Mouse (Mus musculus) cerebellum, adult (tissue): ENCODE results near the gene Vps52.

ENCODE experiments used
- ATAC-seq: cut with Nextera tagmentation; 2 replicates; pipeline ENCODE4 v1.9.2; 2017; ENCODE audit warnings: mild to moderate bottlenecking, moderate library complexity, mixed read lengths; ENCODE audit not compliant: insufficient number of reproducible peaks, low FRiP score, low TSS enrichment

The Vps52 gene

GRCm38 (mm10) chr17:33919351-33920281 lies 36.0 kb upstream of the Vps52 start:
- no peak for ATAC-seq

GRCm38 (mm10) chr17:33920282-33921097 lies 35.1 kb upstream of the Vps52 start:
- ATAC-seq = 0 out of 2 replicates have a peak, but pooled peaks have one; percentile 19

GRCm38 (mm10) chr17:33921361-33921760 lies 34.3 kb upstream of the Vps52 start:
- ATAC-seq = no peak

GRCm38 (mm10) chr17:33924577-33925283 lies 30.9 kb upstream of the Vps52 start:
- no peak for ATAC-seq

GRCm38 (mm10) chr17:33925406-33926116 lies 30.1 kb upstream of the Vps52 start:
- ATAC-seq = no peak

GRCm38 (mm10) chr17:33926207-33926932 lies 29.2 kb upstream of the Vps52 start:
- no peak for ATAC-seq

GRCm38 (mm10) chr17:33928251-33928947 lies 27.2 kb upstream of the Vps52 start:
- no peak for ATAC-seq

GRCm38 (mm10) chr17:33929371-33930279 lies 26.0 kb upstream of the Vps52 start, which contains the start of gene Rgl2:
TSS of gene Rgl2 (plus strand) at chr17:33929543.
- peak; percentile 59 for ATAC-seq

- ATAC-seq = peak; percentile 10; the same call in 1 of the 2 replicates
Observed at GRCm38 (mm10) chr17:33930280-33931158, 25.1 kb upstream of the Vps52 start.

- no peak for ATAC-seq
Observed at GRCm38 (mm10) chr17:33931159-33931866, 24.3 kb upstream of the Vps52 start.

GRCm38 (mm10) chr17:33931947-33932346 lies 23.7 kb upstream of the Vps52 start:
- ATAC-seq = no peak

- no peak for ATAC-seq
Observed at GRCm38 (mm10) chr17:33932448-33932847, 23.2 kb upstream of the Vps52 start.

GRCm38 (mm10) chr17:33932970-33933369 lies 22.6 kb upstream of the Vps52 start:
- ATAC-seq = no peak

GRCm38 (mm10) chr17:33935422-33936055 lies 20.1 kb upstream of the Vps52 start:
- ATAC-seq = no peak

GRCm38 (mm10) chr17:33936993-33937392 lies 18.6 kb upstream of the Vps52 start:
- no peak for ATAC-seq

GRCm38 (mm10) chr17:33938783-33939182 lies 16.8 kb upstream of the Vps52 start:
- no peak for ATAC-seq
